Mouse (Mus musculus) testis, adult 2 months (tissue): ENCODE results near the gene 2210408I21Rik. TPM values are rescaled to one million over a fixed set of nuclear protein-coding genes. Genes with fewer than 3 reads are reported as not detected.

Experiments
- H3K27ac ChIP-seq: fragments of 200-500 bp; 2 replicates; pipeline ENCODE4 v1.5.1; 2012; ENCODE audit warnings: low read depth, low read length; ENCODE audit not compliant: control insufficient read depth, insufficient read depth
- H3K27me3 ChIP-seq: fragments of 200-500 bp; 2 replicates; pipeline ENCODE4 v1.6.1; 2012; ENCODE audit warnings: mild to moderate bottlenecking, low read length, moderate library complexity; ENCODE audit not compliant: control insufficient read depth, insufficient read depth
- H3K36me3 ChIP-seq: fragments of 200-500 bp; 2 replicates; pipeline ENCODE4 v1.6.1; 2012; ENCODE audit warnings: mild to moderate bottlenecking, low read length; ENCODE audit not compliant: control insufficient read depth, insufficient read depth
- H3K4me1 ChIP-seq: fragments of 200-500 bp; 2 replicates; pipeline ENCODE4 v1.6.1; 2012; ENCODE audit warnings: low read length; ENCODE audit not compliant: control insufficient read depth, insufficient read depth
- H3K4me3 ChIP-seq: fragments of 200-500 bp; 2 replicates; pipeline ENCODE4 v1.5.1; 2012; ENCODE audit warnings: low read depth, mild to moderate bottlenecking, low read length, moderate library complexity, mixed read lengths; ENCODE audit not compliant: control insufficient read depth
- CTCF ChIP-seq: fragments of 200-500 bp; IDR thresholded peaks from 2 replicates; pipeline ENCODE4 v1.5.1; 2012; ENCODE audit warnings: low read depth, mild to moderate bottlenecking, inconsistent platforms, low read length, moderate library complexity; ENCODE audit not compliant: control insufficient read depth, insufficient read depth, insufficient replicate concordance
- POLR2A ChIP-seq: fragments of 200-500 bp; IDR thresholded peaks from 2 replicates; pipeline ENCODE4 v1.6.1; 2012; ENCODE audit warnings: low read depth, mild to moderate bottlenecking, inconsistent platforms, low read length, moderate library complexity; ENCODE audit not compliant: control insufficient read depth
- polyA plus RNA-seq: library from polyadenylated mRNA; depleted of rRNA; stranded (reverse); fragments of >200 nt; gene quantifications from 2 replicates; pipeline ENCODE4 v1.2.3, GENCODE M21; 2012

Gene 2210408I21Rik
- polyA plus RNA-seq, 1 experiment = 8.8 TPM

DNA sequence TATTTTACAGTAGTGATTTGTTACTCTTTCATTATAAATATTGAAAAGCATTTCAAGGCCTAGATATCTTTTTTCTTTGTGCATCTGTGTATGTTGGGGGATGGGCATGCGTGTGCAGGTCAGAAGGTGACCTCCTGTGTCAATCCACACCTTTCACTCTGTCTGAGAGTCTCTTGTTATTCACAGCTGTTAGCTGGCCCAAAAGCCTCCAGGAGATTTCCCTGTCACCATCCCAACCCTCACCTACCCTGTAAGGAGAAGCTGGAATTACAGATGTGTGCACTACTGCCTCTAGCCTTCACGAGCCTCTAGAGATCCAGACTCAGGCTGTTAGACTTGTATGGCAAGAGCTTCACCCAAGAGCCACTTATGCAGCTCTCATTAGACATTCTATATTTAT, 274.5 kb downstream of the 2210408I21Rik start:
- TF ChIP-seq CTCF (no peak), POLR2A (no peak)
- no peaks in the 10 kb centered on the region for H3K27me3 ChIP-seq
- H3K27ac ChIP-seq = no peak overlapping the region
- no peaks in the 10 kb centered on the region for H3K36me3 ChIP-seq
- H3K4me3 ChIP-seq = no peak overlapping the region
- H3K4me1 ChIP-seq = no peaks in the 10 kb centered on the region

DNA sequence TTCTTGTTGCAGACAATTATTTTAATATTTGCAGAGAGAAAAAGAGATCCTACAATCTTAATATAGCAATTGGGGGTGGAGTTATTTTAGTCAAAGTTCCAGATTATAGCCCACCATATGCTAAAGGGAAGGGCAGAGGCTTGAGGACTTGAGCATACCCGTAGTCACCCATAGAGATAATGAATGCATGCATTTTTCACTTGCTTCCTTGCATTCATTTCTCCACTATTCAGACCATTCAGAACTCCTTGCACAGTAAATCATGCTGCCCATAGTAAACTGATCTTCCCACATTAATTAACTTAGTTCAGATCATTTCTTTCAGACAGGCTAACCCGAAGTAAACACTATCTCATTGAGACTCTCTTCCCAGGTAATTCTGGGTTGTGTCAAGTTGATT, 277.5 kb downstream of the 2210408I21Rik start:
- Histone ChIP-seq H3K4me3 (no peak overlapping the region), H3K27ac (no peak overlapping the region), H3K27me3 (no peaks in the 10 kb centered on the region), H3K4me1 (no peaks in the 10 kb centered on the region), H3K36me3 (no peaks in the 10 kb centered on the region)
- no peak for TF ChIP-seq POLR2A
- no peak for TF ChIP-seq CTCF

DNA sequence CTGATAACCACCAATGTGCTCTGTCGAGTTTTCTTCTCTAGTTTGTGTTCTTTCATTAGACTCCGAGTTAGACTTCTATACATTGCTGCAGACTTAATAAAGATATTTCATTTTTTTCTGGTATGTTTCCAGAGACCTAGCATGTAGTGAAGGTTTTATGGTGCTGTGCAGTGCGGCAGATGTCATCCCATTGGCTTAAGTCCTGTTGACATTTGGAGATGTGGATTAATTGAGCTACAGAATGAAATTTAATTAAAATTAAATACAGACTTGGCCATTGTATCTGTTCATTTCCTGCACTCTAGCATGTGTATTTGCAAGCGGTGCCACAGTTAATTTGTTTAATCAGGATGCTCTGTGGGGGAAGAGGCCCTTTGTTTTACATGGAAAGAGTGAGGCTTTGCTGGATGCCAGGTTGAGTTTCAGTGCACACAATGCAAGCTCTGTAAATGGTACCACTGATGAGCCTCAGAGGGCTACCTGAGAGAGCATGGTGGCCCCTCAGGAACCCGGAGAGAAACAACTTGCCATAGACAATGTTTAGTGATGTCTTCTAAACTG, 314.7 kb downstream of the 2210408I21Rik start:
- Histone ChIP-seq H3K27ac (no peak overlapping the region), H3K4me3 (no peak overlapping the region), H3K27me3 (no peaks in the 10 kb centered on the region), H3K4me1 (no peaks in the 10 kb centered on the region), H3K36me3 (no peaks in the 10 kb centered on the region)
- TF ChIP-seq CTCF = no peak
- TF ChIP-seq POLR2A = no peak

DNA sequence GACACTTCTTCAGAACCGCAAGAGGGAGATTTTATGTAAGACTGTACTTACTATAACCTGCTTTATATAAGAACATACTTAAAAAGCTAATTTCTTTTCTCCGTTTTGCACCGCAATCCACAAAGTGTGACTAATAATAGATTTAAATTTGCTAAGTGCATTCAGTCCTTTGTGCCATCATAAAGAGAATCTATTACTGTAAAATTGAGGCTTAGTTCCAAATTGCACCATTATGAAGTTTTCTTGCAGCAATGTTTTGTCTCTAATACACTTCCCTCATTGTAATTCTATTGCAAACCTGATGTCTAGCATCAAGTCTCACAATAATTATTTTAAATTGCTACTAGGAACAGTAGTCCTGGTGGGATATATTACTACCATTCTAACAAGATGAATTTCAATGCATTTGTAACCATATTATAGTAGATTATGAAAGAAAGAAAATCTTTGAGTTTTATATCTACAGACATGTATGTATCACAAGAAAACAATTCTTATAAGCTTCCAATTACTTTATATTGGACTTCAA, 334.8 kb downstream of the 2210408I21Rik start:
- Histone ChIP-seq H3K4me1 (no peaks in the 10 kb centered on the region), H3K27ac (no peak overlapping the region), H3K36me3 (no peaks in the 10 kb centered on the region), H3K27me3 (no peaks in the 10 kb centered on the region), H3K4me3 (no peak overlapping the region)
- TF ChIP-seq CTCF (no peak), POLR2A (no peak)

DNA sequence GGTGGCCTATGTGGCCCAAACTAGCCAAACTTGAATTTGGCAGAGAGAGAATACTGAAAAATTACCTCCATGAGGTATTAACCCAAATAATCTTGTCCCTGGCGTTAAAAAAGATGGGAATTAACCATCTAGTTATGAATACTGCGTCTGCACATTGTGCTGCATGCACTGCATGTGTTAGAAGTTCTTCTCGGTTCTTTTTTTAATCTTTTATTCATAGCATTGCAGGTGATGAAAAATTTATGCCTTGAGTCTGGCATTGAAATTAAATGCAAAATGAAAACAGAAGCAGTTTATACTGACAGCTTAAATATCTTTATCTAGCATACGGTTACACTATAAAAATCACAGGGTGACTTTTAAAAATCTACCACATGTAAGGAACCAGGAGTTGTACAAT, 341.1 kb downstream of the 2210408I21Rik start:
- Histone ChIP-seq H3K36me3 (no peaks in the 10 kb centered on the region), H3K4me1 (no peaks in the 10 kb centered on the region)
- TF ChIP-seq CTCF = no peak
- TF ChIP-seq POLR2A = no peak

DNA sequence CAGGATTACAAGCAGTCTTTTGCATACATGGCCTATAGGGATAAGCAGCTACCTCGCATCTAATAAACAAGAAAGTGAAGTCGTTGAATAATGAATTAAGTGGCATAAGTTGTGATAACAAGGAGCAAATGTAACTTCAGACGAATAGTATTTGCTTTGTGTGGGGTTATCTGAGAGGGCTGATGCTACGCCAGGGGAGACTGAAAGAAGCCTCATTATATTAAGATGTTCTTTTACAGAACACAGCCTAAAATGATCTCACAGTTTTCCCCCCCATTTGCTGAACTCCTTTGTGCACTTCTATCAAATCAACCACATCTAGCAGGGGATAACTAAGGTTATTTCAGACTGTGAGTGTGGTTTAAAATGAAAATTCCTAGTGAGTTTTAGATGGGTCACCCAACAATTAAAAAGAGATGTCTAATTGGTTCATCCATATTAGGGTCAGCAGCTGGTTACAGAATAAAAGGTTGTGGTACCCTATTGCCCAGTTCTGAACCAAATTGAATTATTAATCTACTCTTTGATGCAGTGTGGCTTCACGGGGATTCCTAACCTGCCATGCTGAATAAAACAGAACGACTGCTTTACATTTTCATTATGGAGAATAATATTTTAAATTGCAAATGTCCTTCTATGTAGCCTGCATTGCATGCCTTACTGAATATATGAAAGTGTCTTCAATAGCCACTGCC, 343.2 kb downstream of the 2210408I21Rik start:
- H3K4me3 ChIP-seq = no peak overlapping the region

More for the DNA sequence above, 341.1 kb downstream of the 2210408I21Rik start:
- Histone ChIP-seq H3K4me3 (no peak overlapping the region), H3K27ac (no peak overlapping the region), H3K27me3 (no peaks in the 10 kb centered on the region)

DNA sequence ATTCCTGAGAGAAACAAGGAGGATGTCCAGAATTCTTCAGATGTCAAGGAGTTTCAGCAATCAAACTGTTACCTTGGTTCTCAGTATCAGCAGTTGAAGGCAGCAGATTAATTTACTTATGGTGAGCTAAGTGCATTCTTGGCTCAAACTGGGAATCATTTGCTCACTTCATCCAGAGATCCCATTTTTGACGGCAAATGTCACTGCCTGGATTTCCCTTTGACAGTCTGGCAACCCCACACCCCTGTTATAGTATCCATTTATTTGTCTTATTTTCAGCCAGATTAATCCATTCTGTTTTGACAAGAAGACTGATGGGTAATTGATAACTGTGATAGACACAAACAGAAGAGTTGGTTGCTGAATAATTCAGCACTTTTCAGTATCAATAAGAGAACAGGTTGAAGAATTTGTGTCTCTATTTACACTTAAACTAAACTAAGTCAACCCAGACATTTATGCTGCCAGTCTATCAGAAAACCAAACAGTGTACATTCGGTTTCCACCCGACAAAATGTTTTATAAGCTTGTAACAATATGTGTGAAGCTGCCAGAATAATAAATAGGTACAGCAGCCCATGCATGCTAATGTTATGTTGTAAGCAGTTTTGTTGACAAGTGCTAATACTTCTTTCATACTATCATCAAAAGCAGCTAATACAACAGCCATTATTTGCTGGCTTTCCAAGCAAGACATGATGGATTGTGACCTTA, 354.8 kb downstream of the 2210408I21Rik start:
- no peak for TF ChIP-seq CTCF
- TF ChIP-seq POLR2A = no peak
- H3K27ac ChIP-seq = no peak overlapping the region

More for the DNA sequence above, 343.2 kb downstream of the 2210408I21Rik start:
- TF ChIP-seq POLR2A (no peak), CTCF (no peak)
- H3K27ac ChIP-seq = no peak overlapping the region
- no peaks in the 10 kb centered on the region for H3K27me3 ChIP-seq
- no peaks in the 10 kb centered on the region for H3K36me3 ChIP-seq
- no peaks in the 10 kb centered on the region for H3K4me1 ChIP-seq

More for the DNA sequence above, 354.8 kb downstream of the 2210408I21Rik start:
- Histone ChIP-seq H3K4me1 (no peaks in the 10 kb centered on the region), H3K27me3 (no peaks in the 10 kb centered on the region), H3K36me3 (no peaks in the 10 kb centered on the region), H3K4me3 (no peak overlapping the region)
